Mouse (Mus musculus) limb, embryonic 12.5 days (tissue): ENCODE results near the gene Bex2. TPM values are rescaled to one million over a fixed set of nuclear protein-coding genes. Genes with fewer than 3 reads are reported as not detected.
"Not testable (repeated sequence)": the region's sequence is repeated elsewhere in the genome, so short reads cannot be mapped to it uniquely, and the experiment has no call there.

Source experiments
- ATAC-seq: fragments of 200-750 bp; cut with Nextera tagmentation; 2 replicates; pipeline ENCODE4 v1.8.0; 2017; ENCODE audit warnings: low read depth, moderate TSS enrichment; ENCODE audit not compliant: insufficient number of reproducible peaks, insufficient read depth, low FRiP score, low TSS enrichment
- H3K27ac ChIP-seq: fragments of 300-500 bp; sonication (generic); 2 replicates; pipeline ENCODE4 v1.5.1; 2016; ENCODE audit warnings: mild to moderate bottlenecking, moderate library complexity
- H3K27me3 ChIP-seq: fragments of 300-500 bp; sonication (generic); 2 replicates; pipeline ENCODE4 v1.6.1; 2016; ENCODE audit warnings: mild to moderate bottlenecking, moderate library complexity
- H3K36me3 ChIP-seq: fragments of 300-500 bp; sonication (generic); 2 replicates; pipeline ENCODE4 v1.6.1; 2016; ENCODE audit warnings: mild to moderate bottlenecking, moderate library complexity
- H3K4me1 ChIP-seq: fragments of 300-500 bp; sonication (generic); replicated peaks from 2 replicates; pipeline ENCODE4 v1.6.1; 2016
- H3K4me2 ChIP-seq: fragments of 300-500 bp; sonication (generic); 2 replicates; pipeline ENCODE4 v1.6.1; 2016; ENCODE audit warnings: mild to moderate bottlenecking, moderate library complexity
- H3K4me3 ChIP-seq: fragments of 300-500 bp; sonication (generic); replicated peaks from 2 replicates; pipeline ENCODE4 v1.5.1; 2016; ENCODE audit warnings: mild to moderate bottlenecking
- H3K9ac ChIP-seq: fragments of 300-500 bp; sonication (generic); replicated peaks from 2 replicates; pipeline ENCODE4 v1.6.1; 2016; ENCODE audit warnings: mild to moderate bottlenecking, moderate library complexity
- H3K9me3 ChIP-seq: fragments of 300-500 bp; sonication (generic); 2 replicates; pipeline ENCODE4 v1.6.1; 2016; ENCODE audit warnings: mild to moderate bottlenecking, moderate library complexity
- WGBS: fragments of 180-500 bp; shearing (Covaris S2); methylation state at CpG from one replicate; pipeline ENCODE4 v1.1.7; 2016; 5-methylcytosine and 5-hydroxymethylcytosine counted together
- polyA plus RNA-seq: library from polyadenylated mRNA; unstranded; fragments of >200 nt; fragmentation: Nextera tagmentation; extraction: Ambion mirVana; gene quantifications from 2 replicates; pipeline ENCODE4 v1.2.1, GENCODE M21; 2016

Bex2 gene
- polyA plus RNA-seq, result 218 and 236 TPM in 2 replicates

GRCm38 (mm10) chrX:136068020-136068419 is at the start of gene Bex2:
Gene Bex2, minus strand, starts transcription at chrX:136068236.
- WGBS, result 20% methylated on average over 1 of the region's 32 CpGs
- ATAC-seq, result peak; percentile 97

GRCm38 (mm10) chrX:136115419-136115961 is 47.5 kb upstream of the Bex2 start:
- WGBS, result 15% methylated on average over 23 of the region's 23 CpGs
- Histone ChIP-seq H3K27ac (peak overlapping the region; percentile 45; the same call in 1 of the 2 replicates), H3K36me3 (no peaks in the 10 kb centered on the region), H3K27me3 (peaks cover 11% of the 10 kb centered on the region; the same call in 1 of the 2 replicates), H3K9ac (no peak overlapping the region), H3K9me3 (no peaks in the 10 kb centered on the region), H3K4me2 (peak overlapping the region; percentile 54), H3K4me3 (peak overlapping the region; percentile 42), H3K4me1 (no peaks in the 10 kb centered on the region)
- ATAC-seq, result peak; percentile 98

More at GRCm38 (mm10) chrX:136068020-136068419, at the start of gene Bex2:
- not testable (repeated sequence) for H3K4me1 ChIP-seq, H3K27ac ChIP-seq, H3K36me3 ChIP-seq, H3K27me3 ChIP-seq, H3K9me3 ChIP-seq
- Histone ChIP-seq H3K9ac (peak within 1 kb of the TSS; percentile 53), H3K4me2 (peak within 1 kb of the TSS; percentile 50), H3K4me3 (peak within 1 kb of the TSS; percentile 45)

- H3K27ac ChIP-seq, result no peak overlapping the region
- 40% methylated on average over 4 of the region's 4 CpGs for WGBS
- H3K4me1 ChIP-seq, result no peaks in the 10 kb centered on the region
- H3K4me2 ChIP-seq, result peak overlapping the region; percentile 54; the same call in 1 of the 2 replicates
- no peaks in the 10 kb centered on the region for H3K36me3 ChIP-seq
- ATAC-seq, result no peak
- no peaks in the 10 kb centered on the region for H3K9me3 ChIP-seq
- no peak overlapping the region for H3K9ac ChIP-seq
- peaks cover 11% of the 10 kb centered on the region; the same call in 1 of the 2 replicates for H3K27me3 ChIP-seq
- H3K4me3 ChIP-seq, result no peak overlapping the region
Observed at GRCm38 (mm10) chrX:136115015-136115414, 47.0 kb upstream of the Bex2 start.

GRCm38 (mm10) chrX:136107942-136108341 is 39.9 kb upstream of the Bex2 start:
- Histone ChIP-seq H3K4me3 (no peak overlapping the region), H3K27me3 (peaks cover 14% of the 10 kb centered on the region), H3K4me2 (no peak overlapping the region), H3K27ac (no peak overlapping the region), H3K36me3 (no peaks in the 10 kb centered on the region), H3K9me3 (no peaks in the 10 kb centered on the region), H3K4me1 (no peaks in the 10 kb centered on the region), H3K9ac (no peak overlapping the region)
- WGBS, result 50% methylated on average over 6 of the region's 6 CpGs
- ATAC-seq, result no peak

- no peak overlapping the region for H3K27ac ChIP-seq
- H3K27me3 ChIP-seq, result peaks cover 5% of the 10 kb centered on the region
- H3K4me3 ChIP-seq, result no peak overlapping the region
- H3K4me2 ChIP-seq, result no peak overlapping the region
- WGBS, result 77% methylated on average over 3 of the region's 3 CpGs
- no peaks in the 10 kb centered on the region for H3K4me1 ChIP-seq
- no peaks in the 10 kb centered on the region for H3K9me3 ChIP-seq
- H3K36me3 ChIP-seq, result no peaks in the 10 kb centered on the region
- no peak overlapping the region for H3K9ac ChIP-seq
- ATAC-seq, result no peak
Observed at GRCm38 (mm10) chrX:136104724-136105088, 36.7 kb upstream of the Bex2 start.

- Histone ChIP-seq H3K4me3 (no peak overlapping the region), H3K4me2 (no peak overlapping the region), H3K4me1 (no peaks in the 10 kb centered on the region), H3K27me3 (peaks cover under 1% of the 10 kb centered on the region), H3K27ac (no peak overlapping the region), H3K36me3 (no peaks in the 10 kb centered on the region), H3K9me3 (no peaks in the 10 kb centered on the region), H3K9ac (no peak overlapping the region)
- 74% methylated on average over 4 of the region's 4 CpGs for WGBS
- ATAC-seq, result no peak
Observed at GRCm38 (mm10) chrX:136104046-136104723, 36.1 kb upstream of the Bex2 start.

- Histone ChIP-seq H3K9ac (no peak overlapping the region), H3K4me1 (no peaks in the 10 kb centered on the region), H3K27me3 (peaks cover 2% of the 10 kb centered on the region; the same call in 1 of the 2 replicates), H3K4me3 (no peak overlapping the region), H3K4me2 (no peak overlapping the region), H3K9me3 (no peaks in the 10 kb centered on the region), H3K36me3 (no peaks in the 10 kb centered on the region), H3K27ac (no peak overlapping the region)
- 67% methylated on average over 2 of the region's 2 CpGs for WGBS
- ATAC-seq, result no peak
Observed at GRCm38 (mm10) chrX:136094421-136094820, 26.4 kb upstream of the Bex2 start.

- Histone ChIP-seq H3K4me1 (no peaks in the 10 kb centered on the region), H3K36me3 (no peaks in the 10 kb centered on the region), H3K27ac (no peak overlapping the region), H3K27me3 (peaks cover 4% of the 10 kb centered on the region; the same call in 1 of the 2 replicates), H3K9me3 (no peaks in the 10 kb centered on the region), H3K4me3 (no peak overlapping the region), H3K4me2 (no peak overlapping the region), H3K9ac (no peak overlapping the region)
- 50% methylated on average over 2 of the region's 2 CpGs for WGBS
- no peak for ATAC-seq
Observed at GRCm38 (mm10) chrX:136092497-136093279, 24.7 kb upstream of the Bex2 start.

GRCm38 (mm10) chrX:136085155-136085554 is 17.1 kb upstream of the Bex2 start, which contains the start of gene Nxf3:
Gene Nxf3, minus strand, starts transcription at chrX:136085255.
- Histone ChIP-seq H3K4me3 (no peak within 1 kb of the TSS), H3K27me3 (peaks cover 4% of the 10 kb centered on the region; the same call in 1 of the 2 replicates), H3K9ac (no peak within 1 kb of the TSS), H3K36me3 (no peaks in the 10 kb centered on the region), H3K4me2 (no peak within 1 kb of the TSS), H3K27ac (no peak within 1 kb of the TSS), H3K4me1 (no peaks in the 10 kb centered on the region), H3K9me3 (no peaks in the 10 kb centered on the region)
- ATAC-seq, result no peak
- WGBS, result 82% methylated on average over 9 of the region's 9 CpGs

- H3K9me3 ChIP-seq, H3K36me3 ChIP-seq, H3K27me3 ChIP-seq, H3K27ac ChIP-seq, H3K4me1 ChIP-seq: not testable (repeated sequence)
- peak overlapping the region; percentile 45 for H3K4me3 ChIP-seq
- peak overlapping the region; percentile 50 for H3K4me2 ChIP-seq
- WGBS, result 23% methylated on average over 2 of the region's 48 CpGs
- peak; percentile 74 for ATAC-seq
- peak overlapping the region; percentile 53 for H3K9ac ChIP-seq
Observed at GRCm38 (mm10) chrX:136067201-136067991, 640 bp downstream of the Bex2 start.
